Mouse (Mus musculus): Measurements from ENCODE around the gene Actg2.

- TF ChIP-seq GATA1 (IDR thresholded peaks at IDR 0.05; ENCODE audit: low read length) (no peak), TAL1 (IDR thresholded peaks at IDR 0.05; ENCODE audit: low read length) (no peak)
Measured at GRCm38 (mm10) chr6:83545778-83546177, 9.7 kb upstream of the Actg2 start.
